Mouse (Mus musculus): ENCODE results near the gene Lpar1.

DNA sequence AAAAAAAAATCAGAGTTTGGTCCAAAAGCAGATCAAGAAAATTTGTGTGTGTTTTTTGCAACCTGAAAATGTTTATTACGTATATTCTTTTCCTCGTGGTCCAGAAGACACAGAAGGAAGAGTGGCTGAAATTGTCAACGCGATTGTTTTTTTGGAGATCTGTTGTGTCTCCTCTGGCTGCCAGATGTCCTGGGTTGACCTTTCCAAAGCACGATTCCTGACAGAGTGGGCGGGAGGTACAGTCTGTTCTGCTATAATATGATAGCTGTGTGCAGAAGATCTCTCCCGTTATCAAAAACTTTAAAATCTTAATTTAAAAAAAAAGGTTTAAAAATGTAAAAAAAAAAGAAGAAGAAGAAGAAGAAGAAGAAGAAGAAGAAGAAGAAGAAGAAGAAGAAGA, 105.9 kb downstream of the Lpar1 start:
- no peak for TF ChIP-seq CTCF (IDR thresholded peaks at IDR 0.05; ENCODE audit: extremely low read depth, insufficient read length, insufficient replicate concordance, low read depth, low read length)
- no peak for TF ChIP-seq POLR2A (IDR thresholded peaks at IDR 0.05; ENCODE audit: low read depth, low read length)
